In the genomic region with DNA sequence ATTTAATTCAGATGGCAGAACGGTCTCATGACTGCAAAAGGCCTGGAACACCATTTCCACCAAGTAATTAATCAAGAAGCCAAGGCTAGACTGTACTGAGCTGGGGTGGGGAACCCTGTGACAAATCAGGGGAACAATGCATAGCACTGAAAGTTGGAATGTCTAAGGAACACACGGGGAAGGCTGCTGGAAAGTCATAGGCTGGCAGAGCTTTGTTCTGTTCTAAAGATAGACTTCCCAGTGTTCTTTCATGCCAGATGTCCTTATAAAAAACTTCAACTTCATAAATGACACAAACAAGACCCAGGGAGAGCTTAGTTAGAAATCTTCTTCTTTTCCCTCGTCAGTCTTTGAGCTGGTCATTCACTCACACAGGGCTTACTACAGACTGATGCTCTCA, we compare ENCODE assay signal across 12 mouse cellular contexts. TPM values are rescaled to one million over a fixed set of nuclear protein-coding genes. Genes with fewer than 3 reads are reported as not detected.
DNase-seq lines count a peak whose midpoint lies in the region; ATAC-seq and TF ChIP-seq lines count a peak whose summit lies in the region.
"Had no signal": no experiment of that assay in that cellular context is flagged by ENCODE, and none has a peak within 500 bp of the region (broad histone marks: within the 10 kb centered on the region; RNA-seq: fewer than 3 reads in every experiment).

No protein-coding gene starts in this region.

- intact Hi-C loops in heart, postnatal 14 days (cut with DNase I) = loop anchor here (5.0 to 10.0 kb wide), 2 partner anchors 39 to 196 kb away; a partner anchor contains a TSS

- no peak for DNase-seq in heart, postnatal 14 days
- DNase-seq in liver, embryonic 13.5 days = no peak
- DNase-seq in liver, embryonic 11.5 days (ENCODE audit: low spot score) = no peak
- DNase-seq in cerebellum, adult 11-12 months = no peak
- DNase-seq in adrenal gland, postnatal 36 days = no peak
- DNase-seq: right cerebral cortex, adult 18-20 months had no signal

- H3K4me2 ChIP-seq in heart, embryonic 13.5 days = peak overlapping the region; percentile 92
- peak overlapping the region; percentile 98; the same call in 1 of the 2 replicates for H3K4me2 ChIP-seq in liver, embryonic 13.5 days
- H3K4me2 ChIP-seq in liver, embryonic 11.5 days = no peak overlapping the region
- peak overlapping the region; percentile 69; the same call in 1 of the 2 replicates for H3K4me2 ChIP-seq in midbrain, embryonic 15.5 days

- H3K27ac ChIP-seq in heart, embryonic 13.5 days (replicated peaks) = 0 out of 2 replicates have a peak overlapping the region, but pooled peaks have one; percentile 3
- no peak overlapping the region for H3K27ac ChIP-seq in liver, embryonic 13.5 days
- no peak overlapping the region for H3K27ac ChIP-seq in liver, embryonic 11.5 days (ENCODE audit: low read depth, low read length)
- no peak overlapping the region for H3K27ac ChIP-seq in cortical plate, adult 2 months (ENCODE audit: insufficient read depth, low read length)
- no peak overlapping the region for H3K27ac ChIP-seq in midbrain, embryonic 15.5 days

- peaks cover 50% of the 10 kb centered on the region for H3K4me1 ChIP-seq in heart, embryonic 13.5 days
- peaks cover 28% of the 10 kb centered on the region for H3K4me1 ChIP-seq in liver, embryonic 13.5 days (replicated peaks)
- H3K4me1 ChIP-seq in liver, embryonic 11.5 days (replicated peaks; ENCODE audit: control insufficient read depth, insufficient read depth, low read length) = peaks cover 2% of the 10 kb centered on the region; the same call in 1 of the 2 replicates
- peaks cover 3% of the 10 kb centered on the region; the same call in 1 of the 2 replicates for H3K4me1 ChIP-seq in cortical plate, adult 2 months (ENCODE audit: control insufficient read depth, insufficient read depth, low read length)
- peaks cover 20% of the 10 kb centered on the region for H3K4me1 ChIP-seq in midbrain, embryonic 15.5 days

- H3K4me3 ChIP-seq in heart, embryonic 13.5 days = peak overlapping the region; percentile 96
- H3K4me3 ChIP-seq in liver, embryonic 13.5 days (replicated peaks) = peak overlapping the region; percentile 84
- no peak overlapping the region for H3K4me3 ChIP-seq in liver, embryonic 11.5 days (ENCODE audit: low read depth, low read length)
- H3K4me3 ChIP-seq in cortical plate, adult 2 months (ENCODE audit: insufficient read depth, low read length) = peak overlapping the region; percentile 77; the same call in 1 of the 2 replicates
- H3K4me3 ChIP-seq in midbrain, embryonic 15.5 days = no peak overlapping the region

- H3K36me3 ChIP-seq in heart, embryonic 13.5 days = peaks cover 7% of the 10 kb centered on the region
- peaks cover 3% of the 10 kb centered on the region; the same call in 1 of the 2 replicates for H3K36me3 ChIP-seq in liver, embryonic 13.5 days
- H3K36me3 ChIP-seq in liver, embryonic 11.5 days (ENCODE audit: control insufficient read depth, insufficient read depth, low read length) = no peaks in the 10 kb centered on the region
- H3K36me3 ChIP-seq in midbrain, embryonic 15.5 days (replicated peaks) = no peaks in the 10 kb centered on the region

- peak overlapping the region; percentile 16; the same call in 1 of the 2 replicates for H3K9ac ChIP-seq in heart, embryonic 13.5 days
- no peak overlapping the region for H3K9ac ChIP-seq in liver, embryonic 13.5 days
- H3K9ac ChIP-seq in liver, embryonic 11.5 days (ENCODE audit: low read depth, low read length) = no peak overlapping the region
- no peak overlapping the region for H3K9ac ChIP-seq in midbrain, embryonic 15.5 days

- TF ChIP-seq POLR2A in cortical plate, adult 2 months (IDR thresholded peaks at IDR 0.05; ENCODE audit: extremely low read depth, insufficient read depth, low read length) = peak; percentile 23; the same call in 1 of the 2 replicates

- H3K9me3 ChIP-seq in heart, embryonic 13.5 days = no peaks in the 10 kb centered on the region
- H3K9me3 ChIP-seq in liver, embryonic 13.5 days (replicated peaks) = no peaks in the 10 kb centered on the region
- no peaks in the 10 kb centered on the region for H3K9me3 ChIP-seq in liver, embryonic 11.5 days (ENCODE audit: control insufficient read depth, low read length)
- H3K9me3 ChIP-seq in midbrain, embryonic 15.5 days = no peaks in the 10 kb centered on the region

- H3K27me3 ChIP-seq in heart, embryonic 13.5 days (replicated peaks) = no peaks in the 10 kb centered on the region
- peaks cover 21% of the 10 kb centered on the region for H3K27me3 ChIP-seq in liver, embryonic 13.5 days
- no peaks in the 10 kb centered on the region for H3K27me3 ChIP-seq in liver, embryonic 11.5 days (replicated peaks; ENCODE audit: control insufficient read depth, insufficient read depth, low read length)
- no peaks in the 10 kb centered on the region for H3K27me3 ChIP-seq in midbrain, embryonic 15.5 days (replicated peaks)

- ATAC-seq in heart, embryonic 13.5 days (ENCODE audit: extremely low read depth, insufficient number of reproducible peaks, low FRiP score, low TSS enrichment) = no peak
- no peak for ATAC-seq in liver, embryonic 13.5 days (ENCODE audit: low read depth)
- ATAC-seq in liver, embryonic 11.5 days (replicated peaks; ENCODE audit: low FRiP score) = no peak
- ATAC-seq in midbrain, embryonic 15.5 days (replicated peaks) = no peak
- ATAC-seq: forebrain, embryonic 14.5 days had no signal

- TF ChIP-seq CTCF in cortical plate, adult 2 months (IDR thresholded peaks at IDR 0.05; ENCODE audit: extremely low read depth, insufficient read depth, low read length) = no peak

- 59% methylated on average over 3 of the region's 3 CpGs for WGBS in heart, embryonic 13.5 days
- 74% methylated on average over 3 of the region's 3 CpGs for WGBS in liver, embryonic 13.5 days (ENCODE audit: insufficient replicate concordance)
- 81% methylated on average over 3 of the region's 3 CpGs for WGBS in liver, embryonic 11.5 days
- WGBS in midbrain, embryonic 15.5 days = 70% methylated on average over 3 of the region's 3 CpGs

RNA-seq across cellular contexts. Expression of a gene that starts 1.9 kb away (rescaled TPM):
- polyA plus RNA-seq in heart, embryonic 13.5 days (2015; fragmentation: Nextera tagmentation; extraction: Ambion mirVana) = 19.9 and 21.2 TPM in 2 replicates
- 10 to 100 TPM; 19.3 to 20.5 TPM for total RNA-seq in heart, postnatal 14 days (2021)
- polyA plus RNA-seq in liver, embryonic 13.5 days (2015; fragmentation: Nextera tagmentation; extraction: Ambion mirVana) = 13.0 and 17.2 TPM in 2 replicates
- polyA plus RNA-seq in liver, embryonic 11.5 days (2014; fragmentation: Nextera tagmentation; extraction: Ambion mirVana) = 33.8 and 37.1 TPM in 2 replicates
- 30.0 and 33.5 TPM in 2 replicates for polyA plus RNA-seq in cortical plate, adult 2 months (2012; rRNA removed)
- 22.0 and 23.6 TPM in 2 replicates for polyA plus RNA-seq in midbrain, embryonic 15.5 days (2015; fragmentation: Nextera tagmentation; extraction: Ambion mirVana)
- 10 to 100 TPM; 24.1 to 28.8 TPM for total RNA-seq in adrenal gland, postnatal 36 days (2021)

RNA-seq across cellular contexts. Expression of a gene that starts 2.0 kb away (rescaled TPM):
- polyA plus RNA-seq in heart, embryonic 13.5 days (2015; fragmentation: Nextera tagmentation; extraction: Ambion mirVana) = 12.7 and 13.2 TPM in 2 replicates
- 1 to 10 TPM; 1.3 to 1.4 TPM for total RNA-seq in heart, postnatal 14 days (2021)
- 1.1 and 1.7 TPM in 2 replicates for polyA plus RNA-seq in liver, embryonic 13.5 days (2015; fragmentation: Nextera tagmentation; extraction: Ambion mirVana)
- 11.3 and 13.8 TPM in 2 replicates for polyA plus RNA-seq in liver, embryonic 11.5 days (2014; fragmentation: Nextera tagmentation; extraction: Ambion mirVana)
- polyA plus RNA-seq in cortical plate, adult 2 months (2012; rRNA removed) = 138 and 151 TPM in 2 replicates
- 122 and 125 TPM in 2 replicates for polyA plus RNA-seq in midbrain, embryonic 15.5 days (2015; fragmentation: Nextera tagmentation; extraction: Ambion mirVana)
- total RNA-seq in adrenal gland, postnatal 36 days (2021) = 1 to 10 TPM; 5.5 to 5.9 TPM
- total RNA-seq: common myeloid progenitor, adult 5-6 weeks; granulocyte monocyte progenitor cell, adult 5-6 weeks had no signal

Comparison
In these comparisons a context has a peak if more than half of its experiments do, and no peak if none do; other contexts are left out.
1. H3K4me3 ChIP-seq: peak in heart, embryonic 13.5 days (single experiment), liver, embryonic 13.5 days (single experiment) and cortical plate, adult 2 months (single experiment); none in liver, embryonic 11.5 days (single experiment) and midbrain, embryonic 15.5 days (single experiment).